Mouse (Mus musculus) embryo, embryonic 10.5 days (tissue): ENCODE measurements at regions not wholly inside any gene's neighbourhood (a gene's known extent, or its start where the extent isn't known, plus 50 kb on each side); places are given as distances from the start of the nearest gene placed in this dataset.

Experiments
- DNase-seq: peaks from one replicate; pipeline ENCODE4 v3.0.0-alpha.2; 2015; ENCODE audit warnings: low spot score

DNA sequence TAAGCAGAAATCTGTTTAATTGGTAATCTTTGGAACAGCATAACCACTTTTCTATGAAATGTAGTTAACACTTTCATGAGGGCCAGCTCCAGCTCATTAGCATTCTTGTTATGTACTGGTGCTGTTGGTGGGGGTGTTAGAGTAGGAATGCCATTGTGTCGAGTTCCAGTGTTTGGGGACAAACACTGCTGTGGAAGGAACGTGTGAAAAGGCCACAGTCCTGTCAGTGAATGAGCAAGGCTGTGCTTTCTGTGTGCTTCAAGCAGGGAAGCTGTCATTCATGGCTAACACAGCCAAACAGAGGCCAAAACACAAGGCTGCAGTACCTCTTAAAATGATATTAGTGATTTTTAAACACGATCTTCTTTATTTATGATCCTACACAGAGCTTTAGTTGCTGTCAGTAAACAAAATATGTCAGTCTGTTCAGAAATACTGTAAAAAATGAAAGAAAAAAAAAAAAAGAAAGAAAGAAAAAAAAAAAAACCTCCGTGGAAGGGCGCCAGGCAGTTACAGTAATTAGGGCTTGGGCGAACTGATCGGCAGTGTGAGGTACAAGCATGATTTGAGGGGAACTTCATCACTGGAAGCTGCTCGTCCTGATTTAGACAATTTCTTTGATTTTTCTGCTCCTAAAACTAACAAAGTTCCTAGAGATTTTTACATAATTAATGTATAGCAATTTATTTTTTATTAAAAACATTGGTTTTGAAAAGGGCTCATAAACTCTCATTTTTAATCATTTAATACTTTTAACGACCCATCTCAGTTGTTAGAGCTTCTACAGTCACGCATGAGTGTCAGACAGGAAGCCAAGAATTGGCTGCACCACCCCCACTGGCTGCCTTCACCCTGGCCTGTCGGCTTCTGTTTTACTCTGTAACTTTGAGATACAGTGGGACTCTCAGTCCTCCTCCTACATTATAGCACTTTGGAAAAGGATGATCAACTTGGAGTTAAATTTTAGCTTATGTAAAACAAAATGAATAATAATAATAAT, 80.8 kb upstream of the Dnajc24 start:
- DNase-seq, result peak; percentile 76

DNA sequence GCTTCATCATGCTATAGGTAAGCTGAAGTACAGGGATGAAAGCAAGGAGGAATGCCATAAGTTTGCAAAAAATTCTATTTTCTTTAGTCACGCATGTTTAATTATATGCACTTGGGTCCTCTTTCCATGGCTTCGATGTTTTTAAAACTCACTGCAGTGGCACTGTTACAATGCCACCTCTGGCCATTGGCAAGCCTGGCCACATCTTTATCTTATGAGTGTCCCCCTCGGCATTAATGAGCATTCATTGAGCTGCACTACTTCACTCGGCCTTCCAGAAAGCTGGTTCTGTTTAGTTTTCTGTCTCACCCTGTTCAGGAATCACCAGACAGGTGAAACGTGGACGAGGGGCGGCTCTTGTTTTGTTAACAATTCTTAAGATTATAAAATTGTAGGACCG, 79.7 kb upstream of the Dnajc24 start:
- no peak for DNase-seq

DNA sequence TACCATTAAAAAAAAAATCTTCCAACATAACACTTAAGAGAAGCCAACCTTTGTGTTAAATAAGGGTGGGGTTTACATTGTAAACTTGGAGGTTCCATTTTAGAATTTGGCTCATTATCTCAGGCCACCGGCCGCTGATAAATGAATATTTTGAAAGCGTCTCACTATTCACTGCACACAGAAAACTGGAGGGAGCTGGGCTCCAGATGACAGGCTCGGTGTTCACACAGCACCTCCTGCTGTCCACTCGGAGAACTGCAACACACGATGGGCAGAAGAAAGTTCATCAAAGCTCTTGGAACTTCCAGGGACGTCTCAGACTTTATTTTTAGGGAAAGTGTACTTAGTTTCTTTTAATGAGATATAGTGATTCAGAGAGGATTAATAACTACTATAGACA, 78.6 kb upstream of the Dnajc24 start:
- DNase-seq, result peak; percentile 92

DNA sequence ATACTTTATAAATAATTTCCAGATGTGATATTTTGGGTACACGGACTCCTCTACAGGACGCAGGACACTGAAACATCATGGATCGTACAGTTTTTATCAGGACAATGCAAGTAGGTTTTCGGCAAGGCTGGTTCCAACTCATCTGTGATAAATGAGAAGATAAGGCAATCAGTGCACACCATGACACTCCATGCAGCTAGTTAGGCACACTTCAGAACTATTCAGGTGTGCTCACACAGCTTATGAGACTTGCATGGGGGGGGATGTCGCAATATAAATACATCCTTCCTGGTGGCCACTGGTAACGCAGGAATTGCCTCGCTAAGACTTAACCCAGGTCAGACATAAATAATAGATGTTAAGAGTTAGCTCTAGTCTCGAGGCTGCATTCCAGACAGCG, 77.3 kb upstream of the Dnajc24 start:
- no peak for DNase-seq

DNA sequence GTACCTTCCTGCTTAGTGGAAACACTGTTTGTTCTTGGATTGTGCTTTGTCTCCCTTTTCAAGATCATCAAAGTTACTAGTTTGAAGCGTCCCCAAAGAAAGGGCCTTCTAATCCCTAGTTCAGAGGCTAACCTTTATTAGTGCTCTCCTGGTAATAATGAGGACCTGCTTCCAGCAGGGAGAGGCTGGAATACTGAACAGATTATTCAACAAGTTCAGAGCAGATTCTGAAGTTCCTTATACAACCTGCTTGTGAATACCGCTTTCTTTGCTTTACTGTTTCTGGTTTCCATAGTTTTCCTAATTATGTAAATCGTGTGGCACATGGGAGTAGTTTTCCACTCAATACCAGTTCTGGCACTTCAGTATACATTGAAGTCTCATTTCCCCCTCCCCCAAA, 75.2 kb upstream of the Dnajc24 start:
- no peak for DNase-seq

DNA sequence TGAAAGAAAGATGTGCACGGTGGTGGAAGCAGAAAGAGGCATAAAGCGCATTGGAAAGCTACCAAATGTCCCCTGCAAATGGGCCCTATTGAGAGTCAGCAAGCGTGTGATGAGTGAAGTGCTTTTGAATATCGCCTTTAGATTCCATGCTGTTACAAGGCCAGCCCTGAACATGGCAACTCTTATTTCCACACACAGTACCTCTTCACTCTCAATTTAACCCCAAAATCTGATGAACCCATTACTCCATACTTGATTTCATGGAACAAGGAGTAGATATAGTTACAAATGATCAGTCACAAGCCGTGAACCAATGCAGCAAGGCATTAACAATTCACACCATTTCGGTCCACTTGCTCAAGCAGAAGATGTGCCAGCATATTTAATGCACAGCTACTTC, 71.1 kb upstream of the Dnajc24 start:
- peak; percentile 39 for DNase-seq

DNA sequence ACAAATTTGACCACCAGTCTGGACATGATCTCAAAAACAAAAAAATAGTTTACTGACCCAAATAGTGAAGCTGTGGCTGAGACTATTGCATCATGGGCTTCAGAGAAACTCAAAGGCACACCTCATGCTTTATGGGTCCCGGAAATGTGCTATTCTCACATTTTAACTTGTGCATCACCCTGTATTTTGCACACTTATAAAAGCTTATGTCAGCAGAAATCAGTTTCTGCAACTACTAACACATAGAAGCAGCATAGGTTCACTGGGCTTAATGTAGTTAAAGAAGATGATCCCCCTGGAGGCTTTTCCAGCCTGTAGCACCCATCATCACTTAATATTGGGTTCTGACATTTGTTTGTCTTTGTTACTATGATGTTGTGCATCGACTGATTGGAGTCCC, 61.0 kb upstream of the Dnajc24 start:
- no peak for DNase-seq
